Mouse (Mus musculus) lung, postnatal 0 days (tissue): ENCODE measurements around the gene Ttll5.

ENCODE experiments used
- CTCF ChIP-seq: IDR thresholded peaks from 2 replicates; pipeline ENCODE4 v1.5.1; 2016; ENCODE audit warnings: antibody characterized with exemption, mild to moderate bottlenecking
- EP300 ChIP-seq: IDR thresholded peaks from 2 replicates; pipeline ENCODE4 v1.6.1; 2016; ENCODE audit warnings: antibody characterized with exemption, mild to moderate bottlenecking, control low read depth

DNA sequence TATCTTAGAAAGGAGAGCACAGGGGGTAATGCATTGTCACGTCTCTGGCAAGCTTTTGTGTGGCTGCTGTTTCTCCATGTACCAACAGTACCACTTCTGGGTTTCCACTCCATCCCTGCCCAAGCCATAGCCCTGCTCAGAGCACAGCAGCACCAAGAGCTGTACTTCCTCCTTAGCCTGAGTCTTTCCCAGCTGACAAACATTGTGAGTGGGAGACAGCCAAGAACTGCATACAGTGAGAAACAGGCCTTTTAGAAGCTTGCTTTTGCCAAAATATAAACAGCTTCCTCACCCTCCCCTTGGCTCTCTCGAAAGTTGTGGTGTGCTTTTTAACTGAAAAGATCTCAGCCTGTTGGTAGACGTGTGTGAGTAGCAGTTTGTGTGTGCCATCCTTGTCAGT lies 182.9 kb downstream of the Ttll5 start:
- no peak for TF ChIP-seq CTCF
- TF ChIP-seq EP300: no peak
